Mouse (Mus musculus): ENCODE results near the gene Gga3.
A peak's percentile ranks its signal among the peaks of the same experiment; 100 is the strongest.

Gga3 gene

DNA sequence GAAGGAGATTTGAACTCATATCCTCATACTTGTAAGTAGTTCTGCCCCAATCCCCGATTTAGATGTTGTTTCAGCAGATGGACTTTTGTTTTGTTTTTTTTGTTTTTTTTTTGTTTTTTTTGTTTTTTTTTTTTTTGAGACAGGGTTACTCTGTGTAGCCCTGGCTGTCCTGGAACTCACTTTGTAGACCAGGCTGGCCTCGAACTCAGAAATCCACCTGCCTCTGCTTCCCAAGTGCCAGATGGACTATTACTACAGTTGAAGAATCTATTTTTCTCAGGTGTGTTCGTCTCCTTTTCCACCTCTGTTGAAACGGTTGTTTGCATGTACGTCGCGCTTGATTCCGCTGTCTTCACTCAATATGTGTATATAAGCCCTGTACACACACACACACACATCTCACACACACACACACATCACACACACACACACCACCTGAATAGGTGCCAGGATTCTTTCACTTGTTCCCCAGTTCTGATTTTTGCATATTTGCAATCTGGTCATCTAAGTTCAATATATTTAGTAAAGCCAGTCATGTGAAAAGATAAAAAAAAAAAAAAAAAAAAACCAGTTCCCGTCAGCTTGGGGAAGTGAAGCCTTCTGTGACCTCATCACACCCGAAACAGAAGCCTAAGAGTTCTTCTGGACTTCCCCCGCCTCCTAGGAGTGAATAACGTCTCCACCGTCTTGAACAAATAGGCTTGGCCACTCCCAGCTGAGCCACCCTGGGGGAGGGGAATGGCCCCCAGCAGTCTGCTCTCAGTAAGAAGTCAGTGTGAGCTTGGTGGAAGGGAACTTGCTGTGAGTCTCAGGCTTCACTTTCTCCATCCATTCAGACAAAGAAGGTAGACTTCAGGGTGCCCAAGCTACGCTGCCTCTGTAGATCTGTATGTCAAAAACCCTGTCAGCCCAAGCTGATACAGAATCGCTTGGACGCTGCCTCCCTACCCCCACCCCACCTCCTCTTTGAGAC lies 27.0 kb upstream of the Gga3 start:
- DNase-seq (ENCODE audit: low read depth): peak; percentile 74

- no peak for DNase-seq (ENCODE audit: low read depth)
These were observed 26.1 kb upstream of the Gga3 start for GRCm38 (mm10) chr11:115629734-115630531.

DNA sequence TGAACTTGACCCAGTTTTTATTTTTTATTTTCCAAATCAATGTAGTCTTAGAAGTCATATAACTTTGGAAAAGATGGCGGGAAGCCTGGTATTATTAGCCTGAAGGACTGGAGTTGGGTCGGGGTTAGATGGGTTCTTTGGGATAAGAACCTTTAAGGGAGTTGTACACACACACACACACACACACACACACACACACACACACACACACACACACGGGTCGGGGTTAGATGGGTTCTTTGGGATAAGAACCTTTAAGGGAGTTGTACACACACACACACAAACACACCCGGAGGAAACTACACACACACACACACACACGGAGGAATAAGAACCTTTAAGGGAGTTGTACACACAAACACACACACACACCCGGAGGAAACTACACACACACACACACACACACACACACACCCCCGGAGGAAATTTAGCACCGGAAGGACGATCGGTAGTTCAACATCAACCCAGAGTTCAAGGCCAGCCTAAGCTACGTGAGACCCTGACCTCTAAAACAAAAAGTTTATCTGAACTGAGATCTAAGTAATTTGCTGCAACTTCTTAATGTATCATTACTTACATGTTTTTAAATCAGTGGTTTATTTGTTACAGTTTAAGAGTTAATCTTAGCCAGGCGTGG lies 24.7 kb upstream of the Gga3 start:
- DNase-seq (ENCODE audit: low read depth): no peak

DNA sequence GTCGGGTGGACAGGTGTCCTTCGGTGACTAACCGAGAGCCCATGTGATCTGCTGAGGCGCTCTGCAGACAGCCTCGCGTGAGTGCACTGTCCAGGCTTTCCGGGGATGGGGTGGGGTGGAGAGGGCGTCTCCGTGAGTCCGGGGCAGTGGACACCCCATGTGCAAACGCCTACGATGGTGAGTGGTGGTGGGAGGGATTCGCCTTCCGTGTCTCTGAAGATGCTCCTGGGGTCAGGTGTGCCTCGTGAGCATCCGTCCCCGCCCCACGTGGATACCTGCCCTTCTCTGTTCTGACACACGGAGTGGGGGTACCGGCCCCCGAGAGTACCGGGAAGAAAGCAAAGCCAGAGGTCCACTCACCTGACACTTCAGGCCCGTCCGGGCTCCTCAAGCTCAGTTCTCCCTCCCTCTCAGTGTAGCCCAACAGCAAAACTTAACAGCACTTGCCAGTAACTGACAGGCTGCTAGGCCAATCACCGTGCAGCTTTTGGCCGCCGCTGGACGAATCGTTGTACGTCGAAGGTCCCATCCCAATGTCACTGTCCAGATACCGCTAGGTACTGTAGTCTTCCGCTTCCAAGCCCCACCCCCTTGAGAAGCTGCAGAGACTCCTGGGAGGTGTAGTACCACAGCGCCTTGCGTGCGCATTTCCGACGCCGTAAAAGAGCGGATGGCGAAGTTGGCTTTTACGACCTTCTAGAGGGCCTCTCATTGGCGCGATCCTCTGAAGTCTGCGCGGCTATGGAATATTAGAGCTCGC lies 24.0 kb upstream of the Gga3 start, which contains the start of gene Slc25a19:
Slc25a19 (minus strand) TSS at position 591 of the 760 bp plus-strand sequence.
- DNase-seq (ENCODE audit: low read depth): peak; percentile 99

DNA sequence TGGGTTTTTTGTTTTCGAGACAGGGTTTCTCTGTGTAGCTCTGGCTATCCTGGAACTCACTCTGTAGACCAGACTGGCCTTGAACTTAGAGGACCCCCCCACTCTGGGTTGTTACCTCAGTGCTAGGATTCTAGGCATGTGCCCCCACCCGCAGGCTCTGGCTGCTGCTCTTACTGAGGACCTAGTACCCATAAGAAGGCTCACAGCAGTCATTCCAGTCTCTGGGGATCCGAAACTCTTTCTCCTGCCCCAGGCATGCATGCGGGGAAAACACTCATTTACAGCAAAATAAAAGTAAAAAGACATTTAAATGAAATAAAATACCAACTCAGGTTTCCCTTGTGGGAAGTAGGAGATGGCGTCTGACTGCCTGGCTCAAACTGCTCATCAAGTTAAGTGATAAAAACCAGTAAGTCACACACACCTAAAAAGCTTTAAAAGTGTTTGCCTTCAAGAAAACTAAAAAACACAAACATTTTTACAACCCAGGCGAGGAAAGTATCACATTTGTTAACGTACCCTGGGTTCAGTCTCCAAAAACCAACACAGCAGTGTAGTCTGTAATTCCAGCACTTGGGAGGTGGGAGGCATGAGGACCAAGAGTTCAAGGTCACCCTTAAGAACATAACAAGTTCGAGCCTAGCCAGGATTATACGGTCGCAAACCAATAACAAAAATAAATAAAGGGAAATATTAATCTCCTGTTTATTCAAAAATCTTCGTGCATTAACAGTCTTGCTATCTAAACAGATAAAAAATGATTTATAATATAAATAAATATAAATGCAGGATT lies 23.2 kb upstream of the Gga3 start:
- no peak for DNase-seq (ENCODE audit: low read depth)

GRCm38 (mm10) chr11:115625877-115626276 lies 22.0 kb upstream of the Gga3 start:
- DNase-seq (ENCODE audit: low read depth): no peak

DNA sequence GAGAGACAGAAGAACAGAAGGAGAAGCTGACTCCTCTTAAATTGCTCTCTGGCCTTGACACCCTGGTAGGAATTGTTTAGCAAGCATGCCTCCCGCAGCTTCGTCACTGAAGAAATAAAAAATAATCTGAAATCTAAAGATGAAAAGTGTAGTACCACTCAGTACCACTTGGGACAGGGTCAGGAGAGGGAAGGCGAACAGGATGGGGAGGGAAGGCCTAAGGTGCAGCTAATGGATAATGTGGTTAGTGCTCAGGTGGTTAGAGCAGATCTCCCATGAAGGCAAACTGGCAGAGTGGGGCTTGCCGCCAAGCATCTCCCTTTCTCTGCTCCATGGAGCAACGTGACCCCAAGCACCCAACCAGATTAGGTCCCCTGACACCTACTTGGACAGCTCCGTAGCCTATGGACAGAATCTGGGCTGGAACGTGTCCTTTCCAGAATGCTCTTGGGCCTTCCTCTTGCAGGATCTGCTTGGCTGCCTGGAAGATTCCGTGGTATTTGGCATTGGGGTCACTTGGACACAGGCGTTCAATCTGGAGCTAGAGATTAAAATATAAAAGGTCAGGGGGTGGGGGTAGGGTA lies 19.7 kb upstream of the Gga3 start:
- no peak for DNase-seq (ENCODE audit: low read depth)

DNA sequence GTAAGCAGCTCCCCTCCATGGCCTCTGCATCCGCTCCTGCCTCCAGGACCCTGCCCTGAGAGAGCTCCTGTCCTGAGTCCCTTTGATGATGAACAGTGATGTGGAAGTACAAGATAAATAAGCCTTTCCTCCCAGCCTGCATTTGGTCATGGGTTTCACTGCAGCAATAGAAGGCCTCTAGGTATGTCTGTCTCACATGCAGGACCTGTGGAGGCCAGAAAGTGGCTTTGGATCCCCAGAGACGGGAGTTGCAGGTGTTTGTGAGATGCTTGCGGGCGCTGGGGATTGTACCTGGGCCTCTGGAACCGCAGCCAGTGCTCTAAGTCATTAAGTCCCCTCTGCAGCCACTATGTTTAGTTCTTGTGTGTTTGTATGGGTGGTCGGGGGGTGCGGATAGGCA lies 16.1 kb upstream of the Gga3 start:
- DNase-seq (ENCODE audit: low read depth): no peak

- DNase-seq (ENCODE audit: low read depth): no peak
These were observed 15.1 kb upstream of the Gga3 start for GRCm38 (mm10) chr11:115618732-115619516.

GRCm38 (mm10) chr11:115618001-115618400 lies 14.2 kb upstream of the Gga3 start:
- DNase-seq (ENCODE audit: low read depth): no peak

GRCm38 (mm10) chr11:115616893-115617292 lies 13.0 kb upstream of the Gga3 start:
- DNase-seq (ENCODE audit: low read depth): no peak

DNA sequence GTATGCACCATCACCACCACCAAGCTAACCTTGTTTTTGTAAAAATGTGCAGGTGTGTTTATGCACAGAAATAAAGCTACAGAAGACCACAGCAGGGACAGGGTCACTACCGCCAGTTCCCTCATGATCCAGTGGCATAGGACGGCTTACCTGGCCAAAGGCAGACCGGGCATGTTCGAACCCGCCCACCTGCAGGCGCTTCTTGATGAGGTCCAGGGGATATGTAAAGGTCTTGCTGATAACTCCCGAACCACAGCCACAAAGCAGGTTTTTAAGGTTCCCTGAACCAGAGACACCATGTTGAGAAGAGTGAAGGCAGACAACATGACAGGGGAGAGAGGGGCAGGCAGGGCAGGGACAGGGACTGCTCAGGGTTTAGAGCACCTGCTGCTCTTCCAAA lies 12.5 kb upstream of the Gga3 start:
- DNase-seq (ENCODE audit: low read depth): no peak

- DNase-seq (ENCODE audit: low read depth): no peak
These were observed 12.0 kb upstream of the Gga3 start for GRCm38 (mm10) chr11:115615875-115616274.

DNA sequence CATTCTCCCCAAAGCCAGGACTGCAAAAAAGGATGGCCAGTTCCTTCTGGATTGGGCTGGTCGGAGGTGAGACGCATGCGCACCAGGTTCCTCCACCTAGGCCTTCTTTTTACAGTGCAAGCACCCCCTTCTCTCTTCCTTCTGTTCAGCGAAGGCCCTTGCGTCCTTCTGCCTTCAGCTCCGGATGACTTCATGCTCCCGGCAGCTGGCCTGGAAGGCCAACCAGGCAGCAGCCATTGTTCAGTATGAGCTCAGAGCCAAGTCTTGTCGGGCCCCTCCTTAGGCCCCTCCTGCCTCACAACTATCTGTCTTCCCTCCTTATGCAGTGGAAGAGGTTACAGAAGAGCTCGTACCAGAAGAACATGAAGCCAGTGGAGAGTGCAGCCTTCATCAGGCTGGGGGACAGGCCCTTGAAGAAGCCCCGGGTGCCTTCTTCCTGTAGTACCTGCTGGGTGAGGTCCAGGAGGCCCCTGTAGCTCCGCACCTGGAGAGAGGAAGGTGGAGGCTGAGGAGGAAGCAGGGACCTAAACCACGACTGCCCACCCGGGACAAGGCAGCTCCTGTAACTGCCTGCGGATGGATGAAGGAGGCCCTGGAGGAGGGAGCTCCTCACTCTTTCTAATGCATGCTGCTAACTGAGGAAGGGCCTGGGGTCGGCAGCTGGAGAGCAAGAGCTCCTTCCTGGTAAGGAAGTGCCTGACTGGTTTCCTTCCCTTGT lies 11.4 kb upstream of the Gga3 start:
- no peak for DNase-seq (ENCODE audit: low read depth)

- DNase-seq (ENCODE audit: low read depth): no peak
These were observed 10.7 kb upstream of the Gga3 start for GRCm38 (mm10) chr11:115614346-115615107.

- no peak for DNase-seq (ENCODE audit: low read depth)
These were observed 9.5 kb upstream of the Gga3 start for GRCm38 (mm10) chr11:115613138-115613945.

- DNase-seq (ENCODE audit: low read depth): peak; percentile 86
These were observed 8.7 kb upstream of the Gga3 start, which contains the start of gene Mif4gd for GRCm38 (mm10) chr11:115612410-115613137. Mif4gd (minus strand) TSS chr11:115612969.

Measured in c-Kit-positive CD71-negative TER-119-negative erythroid progenitor cells, embryonic 14.5 days (primary cell).